Mouse (Mus musculus) thymus, postnatal 10 days (tissue): ENCODE measurements around the gene Lrfn4.

Source experiments
- DNase-seq, 2 experiments: peaks; one replicate each; pipeline ENCODE4 v3.0.0; 2021; ENCODE audit warnings: low spot score in 2 of 2

Gene Lrfn4

GRCm38 (mm10) chr19:4615151-4616093 is at the start of gene Lrfn4:
Gene Lrfn4, minus strand, starts transcription at chr19:4615667.
- peak; percentile 19 to 46 for DNase-seq

GRCm38 (mm10) chr19:4658156-4658555 is 42.7 kb upstream of the Lrfn4 start:
- no peak for DNase-seq

- no peak for DNase-seq
Measured at GRCm38 (mm10) chr19:4646917-4647492, 31.5 kb upstream of the Lrfn4 start.

GRCm38 (mm10) chr19:4644271-4644670 is 28.8 kb upstream of the Lrfn4 start:
- no peak for DNase-seq

GRCm38 (mm10) chr19:4635986-4636385 is 20.5 kb upstream of the Lrfn4 start:
- DNase-seq: no peak

GRCm38 (mm10) chr19:4628819-4629218 is 13.4 kb upstream of the Lrfn4 start:
- DNase-seq: peak in 1 of 2 experiments; percentile 27

- DNase-seq: peak in 1 of 2 experiments; percentile 26
Measured at GRCm38 (mm10) chr19:4625829-4626535, 10.5 kb upstream of the Lrfn4 start.

GRCm38 (mm10) chr19:4625179-4625828 is 9.8 kb upstream of the Lrfn4 start, which contains the start of gene Rce1:
Gene Rce1, minus strand, starts transcription at chr19:4625641.
- DNase-seq: peak; percentile 82 to 90

- DNase-seq: no peak
Measured at GRCm38 (mm10) chr19:4624406-4625178, 9.1 kb upstream of the Lrfn4 start.

GRCm38 (mm10) chr19:4624006-4624405 is 8.5 kb upstream of the Lrfn4 start:
- no peak for DNase-seq

- DNase-seq: no peak
Measured at GRCm38 (mm10) chr19:4623419-4623818, 8.0 kb upstream of the Lrfn4 start.

- no peak for DNase-seq
Measured at GRCm38 (mm10) chr19:4622780-4623179, 7.3 kb upstream of the Lrfn4 start.

GRCm38 (mm10) chr19:4620721-4621120 is 5.3 kb upstream of the Lrfn4 start:
- no peak for DNase-seq

- no peak for DNase-seq
Measured at GRCm38 (mm10) chr19:4619461-4619860, 4.0 kb upstream of the Lrfn4 start.

- DNase-seq: no peak
Measured at GRCm38 (mm10) chr19:4618183-4618582, 2.7 kb upstream of the Lrfn4 start.

- DNase-seq: no peak
Measured at GRCm38 (mm10) chr19:4616546-4616945, 1.1 kb upstream of the Lrfn4 start.

GRCm38 (mm10) chr19:4614305-4615150 is 939 bp downstream of the Lrfn4 start:
- no peak for DNase-seq

GRCm38 (mm10) chr19:4613464-4614304 is 1.8 kb downstream of the Lrfn4 start:
- DNase-seq: no peak
